Mouse (Mus musculus) cerebellum, postnatal 14 days (tissue): ENCODE measurements at regions not wholly inside any gene's neighbourhood (a gene's known extent, or its start where the extent isn't known, plus 50 kb on each side); places are given as distances from the start of the nearest gene placed in this dataset.
"Not testable (repeated sequence)": the region's sequence is repeated elsewhere in the genome, so short reads cannot be mapped to it uniquely, and the experiment has no call there.

Experiments
- DNase-seq, 2 experiments: peaks; one replicate each; pipeline ENCODE4 v3.0.0; 2021; ENCODE audit warnings: mixed read lengths in 2 of 2

DNA sequence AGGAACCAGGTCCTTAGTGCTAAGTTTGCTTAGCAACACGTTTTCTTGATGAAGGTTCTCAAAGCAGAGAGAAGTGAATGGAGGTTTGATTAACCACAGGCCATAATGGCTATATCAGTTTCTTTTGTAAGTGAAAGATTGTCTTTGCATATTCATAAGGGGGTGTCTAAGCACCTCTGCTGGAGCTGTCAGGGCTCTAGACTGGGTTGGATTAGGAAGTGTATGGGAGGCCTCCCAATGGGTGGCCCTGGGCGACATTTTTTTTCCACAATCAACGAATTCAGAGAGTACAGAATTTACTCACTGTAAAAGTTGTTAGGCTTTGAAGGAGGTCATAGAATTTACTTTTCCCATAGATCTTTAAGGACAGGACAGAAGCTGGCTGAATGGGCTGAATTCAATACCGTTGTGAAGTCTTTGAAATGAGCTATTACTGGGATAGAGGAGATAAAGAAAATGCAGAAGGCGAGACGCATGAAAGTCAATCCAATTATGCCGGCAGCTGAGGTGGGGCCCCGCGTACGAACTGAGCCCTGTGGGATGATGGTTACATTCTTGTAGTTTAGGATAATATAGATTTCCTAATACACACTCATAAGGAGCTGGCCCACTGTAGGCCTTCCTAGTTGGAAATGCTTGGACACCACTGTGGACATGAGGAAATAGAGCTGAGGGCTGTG is 268.4 kb upstream of the Ubash3b start:
- DNase-seq, result no peak

DNA sequence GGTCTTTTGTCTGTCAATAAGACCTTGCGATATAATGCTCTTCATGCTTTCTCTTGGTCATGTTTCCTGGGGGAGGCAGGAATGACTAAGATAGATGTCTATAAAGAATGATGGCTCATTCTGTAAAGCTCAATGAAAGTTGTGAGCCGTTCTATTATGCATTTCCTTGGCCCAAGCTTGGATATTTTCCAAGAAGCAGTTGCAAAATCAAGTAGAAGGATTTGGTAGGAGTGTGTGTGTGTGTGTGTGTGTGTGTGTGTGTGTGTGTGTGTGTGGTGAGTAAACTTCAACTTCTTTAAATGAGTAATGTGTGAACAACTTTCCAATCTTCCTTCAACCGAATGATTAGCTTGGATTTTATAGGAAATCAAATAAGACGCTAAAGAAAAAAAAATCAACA is 267.7 kb upstream of the Ubash3b start:
- DNase-seq, result no peak

DNA sequence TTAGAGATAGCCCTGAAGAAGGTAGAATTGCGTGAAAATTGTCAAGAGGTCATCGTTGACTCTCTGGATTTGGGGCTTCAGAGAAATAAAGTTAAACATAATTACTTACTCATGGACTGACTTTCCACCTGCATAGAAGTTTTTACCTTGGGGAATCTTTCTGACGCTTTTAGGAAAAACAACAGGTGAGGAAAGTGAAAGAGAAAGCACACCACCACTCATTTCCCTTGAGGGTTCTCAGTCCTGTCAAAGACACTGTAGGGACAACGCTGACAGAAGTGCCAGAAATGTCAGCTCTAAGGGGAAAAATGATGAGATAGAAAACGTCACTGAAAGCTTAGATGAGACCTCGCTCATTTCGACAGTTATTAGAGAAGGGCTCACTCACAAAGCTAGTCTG is 265.2 kb upstream of the Ubash3b start:
- DNase-seq, result no peak

DNA sequence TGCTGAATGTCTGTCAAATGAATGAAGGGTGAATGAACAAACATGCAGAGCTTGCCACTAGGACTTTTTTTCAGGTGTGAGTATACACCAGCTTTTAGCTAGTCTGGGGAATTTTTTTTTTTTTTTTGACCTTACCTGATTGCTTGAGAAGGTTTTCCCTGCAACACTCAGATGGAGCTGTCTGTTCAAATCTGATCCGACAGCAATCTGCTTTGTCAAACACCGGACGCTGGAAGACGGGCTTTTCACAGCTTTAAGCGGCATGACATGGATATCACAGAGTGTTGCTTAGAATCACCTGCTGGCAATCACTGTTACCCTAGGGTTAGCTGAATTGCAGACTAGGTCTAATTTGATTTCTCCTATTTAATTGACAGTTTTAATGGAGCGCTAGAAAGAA is 263.7 kb upstream of the Ubash3b start:
- DNase-seq, result no peak

DNA sequence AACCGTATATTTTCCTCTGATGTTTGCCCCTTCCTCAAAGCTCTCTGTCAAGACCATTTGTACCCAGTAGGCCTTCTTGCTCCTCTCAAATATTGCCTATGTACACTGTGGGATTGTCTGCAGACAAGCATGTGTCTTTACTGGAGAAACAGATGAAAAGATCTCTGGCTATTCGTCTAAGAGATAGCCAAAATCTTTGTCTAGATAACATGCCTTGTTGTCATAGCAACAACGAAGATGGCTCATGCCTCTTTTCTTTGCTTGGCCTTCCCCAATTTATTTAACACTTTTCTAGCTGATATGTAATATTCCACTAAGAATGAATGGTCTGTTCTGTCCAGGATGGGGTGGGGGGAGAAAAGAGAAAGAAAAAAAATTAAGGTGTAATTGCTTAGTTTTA is 252.3 kb upstream of the Ubash3b start:
- no peak for DNase-seq

DNA sequence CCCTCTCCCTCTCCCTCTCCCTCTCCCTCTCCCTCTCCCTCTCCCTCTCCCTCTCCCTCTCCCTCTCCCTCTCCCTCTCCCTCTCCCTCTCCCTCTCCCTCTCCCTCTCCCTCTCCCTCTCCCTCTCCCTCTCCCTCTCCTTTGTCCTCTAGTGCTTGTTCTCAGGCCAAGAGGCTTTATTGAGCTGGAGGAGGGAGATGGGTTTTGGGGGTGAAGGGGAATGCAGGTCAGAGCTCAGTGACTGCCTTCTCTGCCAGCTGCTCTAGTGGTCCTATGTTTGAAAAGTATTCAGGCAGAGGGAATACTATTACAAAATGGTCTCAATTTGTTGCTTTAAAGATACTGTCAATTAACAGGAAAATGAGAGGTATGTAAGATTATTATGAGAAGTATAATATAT is 251.6 kb upstream of the Ubash3b start:
- not testable (repeated sequence) for DNase-seq

DNA sequence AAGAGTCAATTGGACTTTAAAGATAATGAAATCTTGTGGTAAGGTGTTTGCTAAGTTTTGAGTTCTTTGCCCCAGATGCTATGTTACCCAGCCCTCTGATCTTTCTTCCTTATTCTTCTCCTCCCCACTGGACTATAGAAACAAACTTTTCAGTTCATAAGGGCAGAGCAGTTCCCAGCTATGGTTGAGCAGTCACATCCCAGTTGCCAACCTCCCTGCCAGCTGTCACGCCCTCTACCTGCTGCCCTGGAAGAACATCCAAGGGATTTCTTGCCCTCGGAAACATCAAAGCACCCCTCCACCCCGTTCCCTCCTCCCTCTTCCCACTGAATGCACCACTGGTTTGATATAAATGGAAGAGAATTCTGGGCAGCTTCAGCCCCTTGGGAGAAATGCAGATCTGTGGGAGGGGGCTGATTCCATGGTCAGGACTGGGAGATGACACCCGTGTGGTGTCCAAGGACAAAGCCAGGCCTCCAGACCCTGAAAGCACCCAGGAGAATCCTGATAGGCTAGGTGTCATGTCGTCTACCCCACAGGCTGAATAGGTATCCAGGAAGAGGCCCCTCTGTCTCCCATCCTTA is 250.8 kb upstream of the Ubash3b start:
- DNase-seq, result no peak

DNA sequence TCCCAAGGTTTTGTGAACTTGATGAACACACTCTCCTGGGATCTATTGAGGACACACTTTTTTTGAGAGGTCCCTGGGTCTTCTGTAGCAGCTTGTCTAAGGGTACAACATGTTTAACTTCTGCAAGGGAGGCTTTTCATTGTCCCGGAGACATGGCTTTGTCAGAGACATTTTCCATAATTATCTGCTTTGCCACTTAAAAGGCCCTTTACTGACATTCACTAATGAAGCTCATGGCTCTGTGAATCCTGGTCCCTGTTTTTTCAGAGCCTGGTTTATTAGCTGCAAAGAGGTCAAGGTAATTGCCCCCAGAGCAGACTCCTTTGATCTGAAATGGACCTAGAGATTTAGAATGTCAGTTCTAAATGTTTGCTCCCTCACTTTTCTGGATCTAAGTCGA is 246.8 kb upstream of the Ubash3b start:
- DNase-seq, result no peak

DNA sequence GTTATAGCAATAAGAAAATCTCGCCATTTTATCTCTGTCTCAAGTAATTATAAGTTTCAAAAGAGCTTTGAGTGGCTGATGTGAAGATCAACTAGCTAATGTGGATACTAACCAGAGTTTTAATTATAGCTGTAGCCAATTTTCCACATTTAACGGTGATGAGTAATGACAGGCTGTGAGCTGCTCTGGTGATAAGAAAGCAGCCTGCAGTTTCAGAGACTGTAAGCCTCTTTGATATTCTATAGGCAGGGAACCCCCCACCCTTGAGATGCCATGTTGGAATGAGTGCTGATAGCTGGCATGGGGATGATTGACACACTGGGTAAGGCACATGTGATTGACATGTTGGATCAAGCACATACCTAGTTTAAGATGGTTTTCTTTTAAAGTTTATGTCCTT is 245.6 kb upstream of the Ubash3b start:
- no peak for DNase-seq

DNA sequence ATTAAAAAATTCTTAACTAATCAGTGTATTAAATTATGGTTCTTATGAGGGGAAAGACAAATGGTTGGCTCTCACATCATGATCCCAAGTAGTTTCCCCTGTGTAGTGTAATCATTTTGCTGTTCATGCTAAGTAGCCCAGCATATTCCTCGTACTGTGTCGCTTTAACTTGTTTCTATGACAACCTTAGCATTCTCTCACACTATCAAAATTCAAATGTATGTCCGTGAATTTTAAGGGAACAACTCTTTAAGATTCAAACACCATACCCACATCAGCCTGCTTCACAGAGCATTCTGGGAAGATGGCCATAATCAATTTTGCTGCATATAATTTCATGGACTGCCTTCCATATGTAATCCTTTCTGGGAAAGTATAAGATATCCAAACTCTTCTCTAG is 241.4 kb upstream of the Ubash3b start:
- DNase-seq, result no peak

DNA sequence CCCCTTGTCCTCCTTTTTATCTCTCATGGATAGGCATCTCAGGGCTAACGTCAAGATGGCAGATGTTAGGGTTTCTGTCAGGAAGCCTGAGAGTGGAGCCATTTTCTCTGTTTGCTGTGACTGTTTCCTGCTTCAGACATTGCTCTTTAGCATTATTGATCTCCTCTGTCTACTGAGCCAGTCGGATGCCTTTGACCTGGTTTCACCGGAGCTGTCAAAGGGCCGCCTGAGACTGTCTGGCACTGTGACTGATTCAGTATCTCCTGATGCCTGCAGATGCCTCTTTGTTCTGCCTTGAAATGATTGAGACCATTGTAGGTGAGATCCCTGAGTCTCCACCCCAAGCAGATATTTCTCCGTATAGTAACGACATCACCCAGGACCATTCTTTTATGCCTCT is 239.5 kb upstream of the Ubash3b start:
- no peak for DNase-seq

DNA sequence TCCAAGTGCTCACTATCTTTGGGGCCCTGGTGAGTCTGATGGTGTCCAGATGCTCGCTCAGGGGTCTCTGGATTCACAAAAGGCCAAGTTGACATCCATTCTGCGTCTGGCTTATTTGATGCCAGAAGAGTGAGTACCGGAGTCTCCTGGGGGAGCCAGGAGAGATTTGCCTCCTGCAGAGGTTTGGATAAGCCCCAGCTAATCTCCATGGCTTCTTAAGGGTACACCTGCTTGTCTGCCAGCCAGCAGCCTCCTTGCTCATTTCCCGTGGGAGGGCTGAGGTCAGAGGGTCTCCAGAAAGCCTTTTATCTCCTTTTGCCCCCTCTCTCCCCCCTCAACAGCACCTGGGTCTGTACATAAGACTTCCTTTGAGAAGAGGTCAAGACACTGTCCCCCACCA is 234.0 kb upstream of the Ubash3b start:
- DNase-seq, result no peak

DNA sequence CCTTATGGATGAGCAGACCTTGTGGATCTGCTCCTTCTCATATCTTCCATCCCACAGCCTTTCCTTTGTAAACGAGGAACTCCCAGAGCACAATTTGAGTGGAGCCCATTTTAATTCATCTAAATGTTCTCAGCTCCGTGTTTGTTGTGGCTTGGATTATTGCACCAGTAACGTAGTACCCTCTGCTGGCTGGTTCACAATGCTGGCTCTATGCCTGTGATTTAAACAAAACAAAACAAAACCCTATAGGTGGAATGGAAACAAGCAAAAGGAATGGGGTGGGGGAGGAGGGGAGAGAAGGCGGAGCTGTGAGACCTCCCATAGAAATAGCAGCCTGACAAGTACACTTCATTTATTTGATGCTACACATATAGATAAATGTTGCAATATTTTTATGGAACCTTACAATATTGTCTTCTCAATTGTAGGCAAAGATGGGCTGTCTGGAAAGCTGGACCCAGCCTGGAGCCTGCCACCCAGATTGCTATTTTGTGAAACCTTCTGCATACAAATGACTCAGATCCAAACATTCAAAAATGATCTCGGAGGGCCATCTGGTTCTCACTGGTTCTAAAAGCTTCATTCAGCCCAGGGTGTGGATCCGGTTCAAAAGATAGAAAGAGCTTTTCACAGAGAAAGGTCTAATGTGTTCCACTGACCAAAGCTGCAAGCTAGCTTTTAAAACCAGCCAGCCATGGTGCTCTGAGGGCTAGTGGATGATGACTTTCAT is 230.3 kb upstream of the Ubash3b start:
- peak in 1 of 2 experiments; percentile 18 for DNase-seq

DNA sequence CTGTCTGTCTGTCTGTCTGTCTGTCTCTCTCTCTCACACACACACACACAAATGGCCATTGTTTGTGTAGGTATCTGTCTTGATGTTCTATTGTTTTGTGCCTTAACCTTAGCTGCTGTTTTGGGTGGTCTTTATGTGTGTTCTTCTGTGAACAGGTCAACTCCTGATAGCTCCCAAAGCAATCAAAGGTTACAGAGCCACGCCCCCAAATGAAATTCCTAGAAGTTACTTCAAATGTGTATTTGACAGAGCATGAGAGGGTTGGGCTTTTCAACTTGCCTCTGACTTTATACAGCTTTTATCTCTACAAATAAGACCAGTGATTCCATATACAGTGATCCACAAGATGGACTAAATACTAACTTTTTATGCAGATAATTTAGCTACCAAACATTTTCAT is 217.8 kb upstream of the Ubash3b start:
- no peak for DNase-seq

DNA sequence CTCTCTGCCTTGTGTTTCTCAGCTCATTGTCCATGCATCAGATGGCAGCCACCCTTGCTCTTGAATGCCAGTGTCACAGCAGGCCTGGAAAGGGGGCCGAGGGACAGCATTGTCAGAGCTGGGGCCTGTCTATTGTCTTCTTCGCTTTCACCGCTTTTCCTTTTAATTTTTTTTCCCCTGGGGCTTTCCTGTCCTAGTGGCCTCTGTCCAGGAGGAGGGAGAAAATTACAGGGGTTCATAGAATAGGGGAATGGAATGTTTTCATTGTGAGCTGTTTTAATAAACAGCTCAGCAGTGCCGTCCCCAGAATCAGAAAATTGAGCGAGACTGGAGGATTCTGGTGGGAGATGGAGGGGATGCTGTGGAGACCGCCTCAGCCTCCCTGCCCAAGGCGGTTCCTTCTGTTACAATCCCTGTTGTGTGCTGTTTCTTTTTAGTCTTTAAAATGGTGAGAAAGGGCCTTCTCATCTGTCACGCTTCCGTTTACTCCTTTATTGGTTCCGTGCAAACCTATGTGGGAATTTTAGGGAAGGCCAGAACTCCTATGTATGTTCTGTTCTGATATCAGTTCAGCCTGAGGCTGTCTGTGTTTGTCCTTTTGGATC is 217.2 kb upstream of the Ubash3b start:
- no peak for DNase-seq

DNA sequence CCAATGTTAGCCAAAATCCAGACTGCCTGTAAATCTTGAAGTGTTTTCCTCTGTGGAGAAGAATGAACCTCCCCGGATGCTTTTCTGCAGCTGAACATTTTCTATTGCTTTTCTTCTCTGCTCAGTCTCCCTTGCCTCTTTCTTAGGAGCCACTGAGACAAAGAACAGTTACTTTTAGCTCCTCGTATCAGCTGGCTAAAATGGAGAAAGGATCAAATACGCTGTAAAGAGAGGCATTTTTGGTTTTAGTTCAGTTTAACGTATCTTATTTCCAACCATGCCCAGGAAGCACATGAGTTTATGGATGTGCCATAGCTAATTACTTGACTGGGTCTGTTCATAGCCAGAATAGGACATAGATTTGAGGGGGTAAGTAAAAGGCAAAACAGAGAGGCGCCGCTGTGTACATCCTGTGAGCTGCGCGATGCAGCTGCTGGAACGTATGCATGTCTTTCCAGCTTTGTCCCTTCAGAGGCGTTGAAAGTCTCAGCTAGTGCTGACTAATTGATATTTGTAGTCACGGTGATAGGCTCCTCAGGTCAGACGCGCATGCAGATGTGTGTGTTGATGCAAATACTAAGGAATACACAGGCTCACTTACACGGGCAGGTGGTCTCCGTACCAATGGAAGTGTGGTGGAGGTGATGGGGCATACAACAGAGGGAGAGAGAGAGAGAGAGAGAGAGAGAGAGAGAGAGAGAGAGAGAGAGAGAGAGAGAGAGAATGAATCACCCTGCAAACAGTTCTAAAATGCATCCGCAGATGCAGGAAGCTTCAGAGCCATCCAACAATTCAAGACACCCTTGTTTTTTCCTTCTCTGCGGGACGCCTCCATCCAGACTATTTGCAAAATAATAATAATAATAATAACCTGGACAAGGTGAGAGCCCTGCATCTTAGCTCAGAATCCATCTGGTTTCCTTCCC is 216.5 kb upstream of the Ubash3b start:
- DNase-seq, result no peak

DNA sequence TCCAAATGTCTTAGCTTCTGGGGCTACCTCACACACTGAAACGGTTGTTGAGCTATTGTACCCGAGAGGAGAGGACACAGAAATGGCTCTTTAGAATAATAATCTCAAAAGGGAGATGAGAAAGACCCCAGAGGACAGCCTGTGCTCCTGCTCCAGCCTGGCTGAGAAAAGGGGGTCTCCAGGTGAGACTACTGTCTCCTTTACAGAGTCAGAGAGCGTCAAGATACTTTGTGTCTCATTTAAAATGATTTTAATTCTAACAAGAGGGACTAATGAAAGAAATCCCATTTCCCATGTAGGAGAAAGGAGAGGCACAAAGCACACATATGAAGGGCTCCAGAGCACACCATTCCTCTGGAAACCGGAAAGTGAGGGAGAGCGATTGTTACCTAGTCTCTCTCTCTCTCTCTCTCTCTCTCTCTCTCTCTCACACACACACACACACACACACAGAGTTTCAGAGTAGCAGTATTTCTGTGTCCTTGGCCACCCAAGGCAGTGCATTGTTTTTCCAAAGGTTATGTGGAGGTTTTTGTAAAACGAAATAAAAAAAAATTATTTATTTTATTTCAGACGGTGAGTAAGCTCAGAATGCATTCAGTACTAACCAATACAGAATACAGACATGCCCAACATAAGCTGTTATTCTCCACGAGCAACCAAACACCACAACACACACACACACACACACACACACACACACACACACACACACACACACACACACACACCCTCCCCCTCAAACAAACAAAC is 215.6 kb upstream of the Ubash3b start:
- no peak for DNase-seq

DNA sequence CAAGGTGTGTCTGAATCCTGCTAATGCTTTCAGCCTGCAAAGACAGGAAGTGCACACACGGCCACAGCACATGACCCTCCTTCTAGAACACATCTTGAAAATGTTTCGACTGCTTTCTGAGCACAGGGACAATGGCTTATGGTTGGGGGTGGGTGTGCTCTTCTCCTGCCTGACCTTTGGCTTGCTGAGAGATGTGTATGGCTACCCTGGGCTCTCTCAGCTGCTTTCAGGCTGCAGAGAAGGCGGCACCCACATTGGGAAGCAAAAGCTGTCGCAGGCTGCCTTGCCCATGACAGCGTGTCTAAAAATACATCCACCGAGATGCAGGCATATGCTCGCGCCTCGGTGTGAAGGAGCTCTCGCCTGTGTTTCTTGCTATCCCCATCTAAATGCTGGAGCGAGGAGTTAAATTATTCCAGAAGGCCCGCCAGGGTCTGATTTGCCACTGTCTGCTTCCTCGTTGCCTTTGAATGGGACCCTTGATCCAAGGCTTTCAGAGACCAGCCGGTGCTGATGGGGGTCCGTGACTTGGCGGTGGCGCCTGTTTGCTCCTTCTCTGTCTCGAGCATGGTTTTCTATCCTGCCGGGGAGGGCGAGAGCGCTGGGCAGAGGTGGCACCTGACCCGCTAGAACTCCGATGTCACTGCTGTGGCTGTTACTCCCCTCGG is 214.6 kb upstream of the Ubash3b start:
- DNase-seq, result peak; percentile 57

DNA sequence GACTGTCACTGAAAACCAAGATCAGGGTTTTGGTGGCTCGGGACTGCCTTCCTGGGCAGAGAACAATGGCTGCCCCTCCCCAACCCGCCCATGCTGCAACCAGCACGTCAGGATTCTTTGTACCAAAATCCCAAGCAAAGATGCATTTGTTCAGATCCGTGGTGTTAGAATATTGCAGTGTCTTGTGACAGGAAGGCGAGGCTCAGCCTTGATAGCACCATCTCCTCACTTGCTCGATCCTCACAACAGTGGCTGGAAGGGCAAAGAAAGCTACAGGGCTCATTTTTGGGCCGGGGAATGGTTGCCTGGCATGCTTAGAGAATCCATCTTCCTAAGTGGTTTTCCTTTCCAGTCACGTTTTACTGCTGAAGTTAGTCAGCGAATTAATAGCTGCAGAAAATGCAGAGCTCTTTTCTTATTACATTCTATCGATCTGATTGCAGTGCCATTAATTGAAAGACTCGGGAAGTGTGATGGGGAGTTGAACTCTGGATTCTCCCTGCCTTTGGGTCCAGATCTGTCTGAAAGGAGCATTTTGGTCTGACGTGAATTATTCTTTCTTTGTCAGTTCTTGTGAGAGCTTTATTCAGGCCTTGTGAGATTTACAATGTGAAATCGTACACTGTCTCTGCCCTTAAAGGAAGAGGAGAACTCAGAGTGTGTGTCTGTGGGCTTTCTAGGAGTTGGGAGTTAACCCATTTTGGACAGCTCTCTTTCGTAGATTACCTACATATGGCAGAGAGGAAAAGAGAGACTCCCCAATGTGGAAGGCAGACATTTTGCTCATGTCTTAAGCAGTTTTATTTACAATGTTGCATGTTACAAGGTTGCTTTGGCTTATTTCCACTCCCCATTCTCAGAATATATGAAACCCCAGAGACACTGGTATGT is 213.3 kb upstream of the Ubash3b start:
- no peak for DNase-seq

DNA sequence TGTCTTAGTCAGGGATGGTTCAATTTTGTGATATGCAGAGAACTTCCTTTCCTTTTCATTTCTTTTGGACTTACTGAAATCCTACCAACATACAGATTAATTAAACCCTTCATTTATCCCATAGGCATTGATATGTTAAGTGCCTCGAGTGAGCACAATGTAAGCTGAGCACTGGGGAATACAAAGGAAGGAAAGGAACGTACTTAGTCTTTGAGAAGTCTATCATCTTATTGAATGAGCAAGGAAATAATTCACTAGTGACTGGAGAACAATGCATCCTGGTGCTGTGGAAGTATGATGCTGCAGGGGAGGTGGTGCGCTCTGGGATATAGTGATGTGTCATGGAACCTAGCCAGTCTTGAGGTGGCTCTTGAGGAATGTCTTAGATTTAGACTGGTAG is 204.9 kb upstream of the Ubash3b start:
- no peak for DNase-seq
